Mouse (Mus musculus) E14TG2a.4 (cell line): ENCODE results near the gene Arhgef2.

Experiments used
- CTCF ChIP-seq: conservative IDR thresholded peaks from 2 replicates; pipeline ENCODE4 v1.5.1; 2014; ENCODE audit warnings: low read length
- NANOG ChIP-seq: IDR thresholded peaks from 2 replicates; pipeline ENCODE4 v1.6.1; 2014; ENCODE audit warnings: borderline replicate concordance, low read length, mixed read lengths

DNA sequence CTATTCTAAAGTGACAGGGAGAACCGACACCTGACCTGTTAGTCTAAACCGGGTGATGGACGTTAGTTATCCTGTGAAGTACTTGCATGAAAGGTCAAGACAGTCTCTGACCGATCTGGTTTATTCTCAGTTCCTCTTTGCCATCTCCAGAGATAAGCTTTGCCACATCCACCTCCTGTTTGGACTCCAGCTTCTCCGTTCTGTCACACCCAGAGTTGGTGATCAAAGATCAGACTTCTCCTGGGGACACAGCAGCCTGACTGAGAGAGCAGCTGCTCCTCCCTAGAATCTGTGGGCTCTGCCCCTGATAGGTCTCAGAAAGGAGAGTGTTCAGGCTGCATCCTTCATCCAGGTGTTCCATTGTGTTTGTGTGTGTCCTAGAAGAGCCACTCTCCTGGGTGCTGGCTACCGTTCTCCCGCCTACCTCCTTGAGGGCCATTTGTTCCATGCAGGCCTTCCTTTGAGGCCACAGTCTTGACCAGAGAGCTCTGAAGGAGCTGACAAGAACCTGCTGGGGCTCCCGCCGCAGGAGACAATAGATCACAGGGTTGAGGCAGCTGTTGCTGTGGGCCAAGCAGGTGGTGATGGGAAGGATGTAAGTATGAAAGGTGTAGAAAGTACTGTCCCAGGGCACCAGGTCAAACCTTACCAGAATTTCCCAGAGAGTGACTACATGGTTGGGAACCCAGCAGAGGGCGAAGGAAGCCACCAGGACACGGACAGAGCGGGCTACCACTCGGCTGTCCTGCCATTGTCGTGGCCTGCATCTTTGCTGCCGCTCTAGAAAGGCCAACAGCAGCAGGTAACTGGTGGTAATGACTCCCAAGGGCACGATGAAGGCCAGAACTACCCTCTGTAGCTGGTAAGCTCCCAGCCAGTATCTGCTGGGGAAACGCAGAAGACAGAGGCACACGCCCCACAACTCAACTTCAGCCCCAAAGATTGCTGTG, 46.2 kb downstream of the Arhgef2 start:
- TF ChIP-seq CTCF, result no peak
- TF ChIP-seq NANOG, result no peak
